Mouse (Mus musculus): Measurements from ENCODE around the gene Tmem63c. TPM values are rescaled to one million over a fixed set of nuclear protein-coding genes. Genes with fewer than 3 reads are reported as not detected.

Gene Tmem63c
- 1 to 10 TPM in 1 of 2 experiments, under 1 TPM in 1; 0.93 to 1.2 TPM for total RNA-seq (2021)
- long read RNA-seq, experiment 1, result 0 reads
- long read RNA-seq, experiment 2, partial matches to known transcripts, result 0 of 1 reads
- long read RNA-seq, experiment 2, other reads (novel, unspliced or antisense), result 1 of 1 reads

GRCm38 (mm10) chr12:87021040-87021439, at the start of gene Tmem63c:
Tmem63c (plus strand) TSS chr12:87021340.
- no peak for DNase-seq

GRCm38 (mm10) chr12:86973216-86973615, 47.9 kb upstream of the Tmem63c start:
- peak; percentile 83 for DNase-seq

- no peak for DNase-seq
These were observed 47.4 kb upstream of the Tmem63c start for GRCm38 (mm10) chr12:86973706-86974105.

GRCm38 (mm10) chr12:86974387-86975288, 46.5 kb upstream of the Tmem63c start:
- peak; percentile 77 for DNase-seq

GRCm38 (mm10) chr12:86975761-86976160, 45.4 kb upstream of the Tmem63c start:
- no peak for DNase-seq

GRCm38 (mm10) chr12:86976511-86977168, 44.5 kb upstream of the Tmem63c start:
- no peak for DNase-seq

GRCm38 (mm10) chr12:86977833-86978232, 43.3 kb upstream of the Tmem63c start:
- peak; percentile 81 for DNase-seq

GRCm38 (mm10) chr12:86981180-86981579, 40.0 kb upstream of the Tmem63c start:
- no peak for DNase-seq

GRCm38 (mm10) chr12:86983470-86984193, 37.5 kb upstream of the Tmem63c start:
- peak; percentile 82 for DNase-seq

GRCm38 (mm10) chr12:86984194-86984555, 37.0 kb upstream of the Tmem63c start:
- peak; percentile 79 for DNase-seq

- no peak for DNase-seq
These were observed 34.6 kb upstream of the Tmem63c start for GRCm38 (mm10) chr12:86986562-86986961.

GRCm38 (mm10) chr12:86988227-86988626, 32.9 kb upstream of the Tmem63c start:
- no peak for DNase-seq

- DNase-seq, result no peak
These were observed 31.8 kb upstream of the Tmem63c start for GRCm38 (mm10) chr12:86989378-86989777.

GRCm38 (mm10) chr12:86989890-86990754, 31.0 kb upstream of the Tmem63c start, which contains the start of gene Zdhhc22:
Zdhhc22 (minus strand) TSS chr12:86990430.
- peak; percentile 79 for DNase-seq

- DNase-seq, result no peak
These were observed 30.4 kb upstream of the Tmem63c start for GRCm38 (mm10) chr12:86990755-86991110.

- DNase-seq, result peak; percentile 47
These were observed 27.0 kb upstream of the Tmem63c start for GRCm38 (mm10) chr12:86994166-86994565.

- no peak for DNase-seq
These were observed 26.4 kb upstream of the Tmem63c start for GRCm38 (mm10) chr12:86994776-86995175.

GRCm38 (mm10) chr12:86995931-86996330, 25.2 kb upstream of the Tmem63c start:
- no peak for DNase-seq

GRCm38 (mm10) chr12:86998699-86999098, 22.4 kb upstream of the Tmem63c start:
- DNase-seq, result no peak

- DNase-seq, result no peak
These were observed 21.8 kb upstream of the Tmem63c start for GRCm38 (mm10) chr12:86999283-86999820.
